Mouse (Mus musculus): ENCODE data around the gene Pth1r.
"Not testable (repeated sequence)": the region's sequence is repeated elsewhere in the genome, so short reads cannot be mapped to it uniquely, and the experiment has no call there.

Pth1r gene

GRCm38 (mm10) chr9:110683574-110684099 is 63.3 kb downstream of the Pth1r start:
- no peak for DNase-seq (ENCODE audit: low spot score)

- not testable (repeated sequence) for DNase-seq (ENCODE audit: low spot score)
Measured at GRCm38 (mm10) chr9:110682697-110683096, 64.2 kb downstream of the Pth1r start.

DNA sequence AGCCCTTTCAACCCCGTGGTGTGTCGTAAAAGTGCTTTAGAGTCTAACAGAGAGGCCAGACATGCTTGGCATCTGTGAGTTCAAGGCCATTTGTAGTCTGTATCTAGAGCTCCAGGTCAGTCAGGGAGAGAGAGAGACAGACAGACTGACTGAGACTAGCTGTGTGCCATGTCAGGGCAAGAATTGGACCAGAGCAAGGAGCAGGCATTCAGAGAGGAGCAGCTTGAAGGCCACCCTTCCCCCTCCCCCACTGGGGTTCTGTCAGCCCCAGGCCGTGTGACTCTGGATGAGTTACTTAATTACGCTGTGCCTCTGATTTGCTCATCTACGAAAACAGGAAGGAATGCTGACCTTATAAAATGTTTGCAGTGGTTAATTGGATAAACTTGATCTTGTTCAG is 64.7 kb downstream of the Pth1r start:
- peak; percentile 19 for DNase-seq (ENCODE audit: low spot score)

- DNase-seq (ENCODE audit: low spot score): no peak
Measured at GRCm38 (mm10) chr9:110681817-110682216, 65.1 kb downstream of the Pth1r start.

- DNase-seq (ENCODE audit: low spot score): no peak
Measured at GRCm38 (mm10) chr9:110680736-110681507, 66.0 kb downstream of the Pth1r start.

DNA sequence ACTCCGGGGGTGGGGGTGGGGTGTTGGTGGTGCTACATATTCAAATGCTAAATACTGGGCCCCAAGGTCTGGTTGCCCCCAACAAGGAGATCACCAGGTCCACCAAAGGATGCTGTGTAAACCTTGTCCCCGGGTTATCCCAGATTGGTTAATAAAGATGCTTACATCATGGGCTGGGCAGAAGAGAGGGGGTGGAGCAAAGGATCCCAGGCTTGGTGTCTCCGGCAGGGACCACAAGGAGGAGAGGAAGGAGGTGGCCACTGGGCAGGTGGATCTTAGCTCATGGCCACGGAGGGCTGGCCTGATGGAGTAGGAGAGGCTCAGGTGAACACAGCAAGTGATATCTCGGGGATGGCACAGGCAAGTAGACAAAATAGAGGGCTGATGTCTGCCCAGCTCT is 68.1 kb downstream of the Pth1r start:
- no peak for DNase-seq (ENCODE audit: low spot score)

- DNase-seq (ENCODE audit: low spot score): no peak
Measured at GRCm38 (mm10) chr9:110676492-110676911, 70.4 kb downstream of the Pth1r start.

- DNase-seq (ENCODE audit: low spot score): no peak
Measured at GRCm38 (mm10) chr9:110673107-110673752, 73.7 kb downstream of the Pth1r start.

- DNase-seq (ENCODE audit: low spot score): peak; percentile 60
Measured at GRCm38 (mm10) chr9:110672462-110673106, 74.4 kb downstream of the Pth1r start.

Data from embryo, embryonic 10.5 days (tissue).